In genomic region chr15:3413103-3413502, GRCm38 (mm10) we compare ENCODE assay signal across 16 mouse cellular contexts.
"Had no signal": no experiment of that assay in that cellular context is flagged by ENCODE, and none has a peak within 500 bp of the region (broad histone marks: within the 10 kb centered on the region; RNA-seq: fewer than 3 reads in every experiment).

No protein-coding gene starts in this region.

- H3K27me3 ChIP-seq: liver, embryonic 15.5 days; lung, embryonic 15.5 days; midbrain, embryonic 12.5 days; neural tube, embryonic 12.5 days had no signal

- H3K9me3 ChIP-seq: liver, embryonic 15.5 days; lung, embryonic 15.5 days; midbrain, embryonic 10.5 days; midbrain, embryonic 12.5 days; neural tube, embryonic 12.5 days had no signal

- H3K9ac ChIP-seq: liver, embryonic 15.5 days; liver, postnatal 0 days; lung, embryonic 15.5 days; midbrain, embryonic 12.5 days; neural tube, embryonic 12.5 days had no signal

- H3K4me2 ChIP-seq: liver, embryonic 15.5 days; lung, embryonic 15.5 days; midbrain, embryonic 12.5 days; neural tube, embryonic 12.5 days had no signal

- H3K4me1 ChIP-seq: liver, embryonic 15.5 days; lung, embryonic 15.5 days; midbrain, embryonic 10.5 days; midbrain, embryonic 12.5 days; neural tube, embryonic 12.5 days had no signal

- H3K27ac ChIP-seq: liver, embryonic 15.5 days; lung, embryonic 15.5 days; midbrain, embryonic 10.5 days; midbrain, embryonic 12.5 days; neural tube, embryonic 12.5 days had no signal

- H3K4me3 ChIP-seq: liver, embryonic 15.5 days; lung, embryonic 15.5 days; midbrain, embryonic 10.5 days; midbrain, embryonic 12.5 days; myocyte; neural tube, embryonic 12.5 days had no signal

- DNase-seq: liver, postnatal 0 days; lung, adult 2 months; lung, postnatal 14 days; lung, postnatal 4 days; midbrain, embryonic 14.5 days; right cerebral cortex, postnatal 14 days; spleen, adult 18-20 months; thymus, adult 18-20 months; thymus, postnatal 14 days; thymus, postnatal 36 days had no signal

- H3K36me3 ChIP-seq: liver, embryonic 15.5 days; lung, embryonic 15.5 days; midbrain, embryonic 10.5 days; midbrain, embryonic 12.5 days; neural tube, embryonic 12.5 days had no signal
